Mouse (Mus musculus): ENCODE results near the gene Rpl5.
"Not testable (repeated sequence)": the region's sequence is repeated elsewhere in the genome, so short reads cannot be mapped to it uniquely, and the experiment has no call there.

Gene Rpl5

DNA sequence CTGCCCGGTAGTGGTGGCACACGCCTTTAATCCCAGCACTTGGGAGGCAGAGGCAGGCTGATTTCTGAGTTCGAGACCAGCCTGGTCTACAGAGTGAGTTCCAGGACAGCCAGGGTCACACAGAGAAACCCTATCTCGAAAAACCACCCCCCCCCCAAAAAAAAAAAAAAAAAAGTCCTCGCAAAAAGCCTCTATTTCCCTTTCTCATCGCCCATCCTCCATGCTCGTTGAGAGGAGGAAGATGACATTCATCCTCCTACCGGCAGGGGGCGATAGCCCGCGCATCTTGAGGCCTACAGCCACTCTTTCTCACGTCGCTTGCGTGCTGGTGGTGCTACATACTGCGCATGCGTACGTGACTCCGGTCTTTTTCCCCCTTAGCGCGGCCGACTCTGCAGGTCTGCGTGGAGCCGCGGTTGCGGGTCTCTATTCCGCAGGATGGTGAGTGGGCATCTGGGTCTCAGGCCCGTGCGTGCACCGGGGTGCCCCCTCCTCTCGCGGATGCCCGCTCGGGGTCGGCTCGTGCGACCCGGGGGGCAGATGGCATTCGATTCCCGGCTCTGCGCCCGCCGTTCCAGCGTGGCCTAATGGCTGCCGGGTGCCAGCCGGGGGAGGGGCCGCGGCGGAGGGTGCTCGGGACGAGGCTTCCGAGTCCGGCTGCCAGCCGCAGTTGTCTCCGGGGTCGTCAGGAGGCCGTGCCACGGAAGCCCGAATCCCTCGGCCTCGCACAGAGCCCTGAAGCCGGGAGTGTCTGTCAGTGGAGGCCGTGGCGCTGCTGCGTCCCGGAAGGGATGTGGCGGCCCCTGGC is at the start of gene Rpl5:
Gene Rpl5, plus strand, starts transcription at position 297 of the 808 bp plus-strand sequence.
- peak; percentile 93 for DNase-seq (ENCODE audit: low read depth, low spot score)

DNA sequence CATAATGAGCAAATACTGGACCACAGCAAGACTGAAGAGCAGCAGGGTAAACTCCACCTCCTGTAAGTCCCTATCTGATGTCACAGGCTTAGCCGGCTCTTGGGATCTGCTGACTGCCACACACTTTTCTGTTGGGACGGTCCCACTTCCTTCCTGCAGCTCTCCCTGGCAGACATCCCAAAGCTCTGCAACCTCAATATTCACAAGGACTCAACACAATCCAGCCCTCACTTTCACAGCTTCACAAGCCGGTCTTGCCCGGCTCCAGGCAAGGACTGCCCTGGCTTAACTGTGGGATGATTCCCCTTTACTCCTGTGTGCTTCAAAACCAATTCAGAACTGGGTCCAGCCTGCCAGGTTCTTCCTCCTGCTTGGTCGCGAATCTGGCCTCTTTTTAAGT is 46.5 kb upstream of the Rpl5 start:
- DNase-seq (ENCODE audit: low read depth, low spot score), result no peak

DNA sequence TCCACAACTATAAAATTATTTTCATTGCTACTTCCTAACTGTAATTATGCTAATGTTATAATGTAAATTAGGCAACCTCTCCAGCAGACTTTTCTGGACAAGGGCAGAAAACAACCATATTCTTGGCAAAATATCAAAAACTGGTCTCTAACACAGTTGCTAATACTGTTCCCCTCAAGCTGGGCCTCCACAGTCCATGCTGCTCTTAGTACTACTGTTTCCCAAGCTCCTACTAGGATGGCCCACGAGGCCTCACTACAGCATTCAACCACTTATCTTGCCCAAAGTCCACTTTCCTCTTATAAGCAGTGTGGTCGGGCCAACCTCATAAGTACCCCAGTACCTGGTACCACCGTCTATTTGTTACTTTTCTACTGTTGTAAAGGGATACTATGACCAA is 45.7 kb upstream of the Rpl5 start:
- no peak for DNase-seq (ENCODE audit: low read depth, low spot score)

DNA sequence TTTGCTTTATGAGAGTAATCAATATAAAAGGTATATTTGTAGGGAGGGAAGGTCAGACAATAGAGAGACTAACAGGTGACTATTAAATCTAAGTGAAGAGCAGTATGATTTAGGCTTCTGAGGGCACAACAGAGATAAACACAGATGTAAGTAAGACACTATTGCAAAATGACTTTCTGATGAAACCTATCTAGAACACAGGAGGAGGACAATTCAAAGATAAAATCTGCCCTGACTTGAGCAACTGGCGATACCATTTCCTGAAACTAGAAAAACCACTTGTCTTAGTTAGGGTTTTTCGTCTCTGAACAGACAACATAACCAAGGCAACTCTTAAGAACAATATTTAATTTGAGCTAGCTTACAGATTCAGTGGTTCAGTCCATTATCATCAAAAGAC is 44.8 kb upstream of the Rpl5 start:
- DNase-seq (ENCODE audit: low read depth, low spot score), result no peak

DNA sequence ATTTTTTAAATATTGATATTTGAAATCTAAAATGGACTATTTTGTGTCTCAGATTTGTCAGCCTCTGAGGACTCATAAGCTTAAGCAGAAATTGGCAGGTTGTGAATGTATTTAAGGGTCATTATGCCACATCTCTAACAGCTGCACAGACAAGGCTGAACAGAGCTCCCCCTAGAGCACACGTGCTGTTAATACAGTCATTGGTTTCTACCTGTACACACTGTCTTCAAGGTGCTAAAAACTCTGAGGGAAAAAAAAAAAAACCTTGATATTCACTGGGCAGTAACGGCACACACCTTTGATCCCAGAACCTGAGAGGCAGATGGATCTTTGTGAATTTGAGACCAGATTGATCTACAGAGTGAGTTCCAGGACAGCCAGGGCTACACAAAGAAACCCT is 41.3 kb upstream of the Rpl5 start:
- no peak for DNase-seq (ENCODE audit: low read depth, low spot score)

DNA sequence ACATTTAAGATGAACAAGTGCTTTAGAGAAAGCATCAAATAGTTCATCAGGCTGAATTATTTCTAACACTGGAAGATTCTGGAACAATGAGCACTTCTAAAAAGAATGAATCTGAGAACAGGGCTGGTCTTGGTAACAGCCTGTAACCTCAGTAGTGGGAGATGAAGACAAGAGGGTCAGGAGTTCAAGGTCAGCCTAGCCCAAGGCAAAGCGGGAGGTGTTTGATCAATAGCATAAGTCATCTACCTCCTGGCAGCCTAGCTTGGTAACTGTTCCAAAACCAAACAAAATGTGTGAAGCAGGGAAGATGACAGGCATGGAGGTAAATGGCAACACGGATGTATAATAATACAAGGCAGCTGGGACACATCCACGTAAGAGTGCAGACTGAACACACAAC is 36.3 kb upstream of the Rpl5 start:
- DNase-seq (ENCODE audit: low read depth, low spot score), result no peak

DNA sequence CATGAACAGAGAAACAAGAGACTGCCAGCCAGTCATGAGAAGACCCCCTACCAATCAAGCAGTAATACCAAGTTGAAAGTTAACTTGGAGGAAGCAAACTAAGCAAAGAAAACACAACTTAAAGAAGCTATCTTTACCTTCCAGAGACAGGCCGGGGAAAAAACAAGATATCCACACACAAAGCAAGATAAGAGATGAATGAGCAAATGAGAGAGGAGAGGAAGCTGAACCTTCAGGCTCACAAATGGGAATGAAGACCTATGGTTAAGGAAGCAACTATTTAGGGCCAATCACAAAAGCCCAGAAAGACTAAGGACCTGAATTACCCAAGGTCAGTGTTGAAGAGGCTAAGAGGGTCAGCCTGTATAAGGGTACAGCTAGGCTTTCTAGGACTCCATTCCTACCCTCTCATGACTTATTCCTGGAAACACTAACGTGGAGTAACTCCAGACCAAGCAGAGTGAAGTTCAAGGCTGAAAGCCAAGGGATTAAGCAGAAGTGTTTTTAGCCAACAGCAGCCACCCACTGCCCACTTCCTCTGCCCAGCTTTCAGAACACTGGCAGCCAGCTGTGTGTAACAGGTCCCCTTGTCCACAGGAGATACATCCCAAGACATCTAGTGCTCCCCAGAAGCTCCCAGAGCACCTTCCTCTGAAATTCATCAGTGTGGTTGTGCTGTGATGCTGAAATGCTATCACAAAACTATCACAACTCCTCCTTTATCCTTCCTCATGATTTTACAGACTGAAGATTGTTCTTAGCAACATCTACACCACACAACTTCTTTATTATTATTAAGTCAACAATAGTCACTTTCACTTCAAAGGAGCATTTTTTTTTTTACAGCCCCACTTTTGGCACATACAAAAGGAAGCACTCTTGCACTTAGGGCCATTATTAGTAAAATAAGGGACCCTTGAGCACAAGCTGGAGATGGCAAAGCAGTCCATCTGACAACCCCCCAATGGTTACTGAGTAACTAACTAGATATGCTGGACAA is 33.9 kb upstream of the Rpl5 start:
- no peak for DNase-seq (ENCODE audit: low read depth, low spot score)

DNA sequence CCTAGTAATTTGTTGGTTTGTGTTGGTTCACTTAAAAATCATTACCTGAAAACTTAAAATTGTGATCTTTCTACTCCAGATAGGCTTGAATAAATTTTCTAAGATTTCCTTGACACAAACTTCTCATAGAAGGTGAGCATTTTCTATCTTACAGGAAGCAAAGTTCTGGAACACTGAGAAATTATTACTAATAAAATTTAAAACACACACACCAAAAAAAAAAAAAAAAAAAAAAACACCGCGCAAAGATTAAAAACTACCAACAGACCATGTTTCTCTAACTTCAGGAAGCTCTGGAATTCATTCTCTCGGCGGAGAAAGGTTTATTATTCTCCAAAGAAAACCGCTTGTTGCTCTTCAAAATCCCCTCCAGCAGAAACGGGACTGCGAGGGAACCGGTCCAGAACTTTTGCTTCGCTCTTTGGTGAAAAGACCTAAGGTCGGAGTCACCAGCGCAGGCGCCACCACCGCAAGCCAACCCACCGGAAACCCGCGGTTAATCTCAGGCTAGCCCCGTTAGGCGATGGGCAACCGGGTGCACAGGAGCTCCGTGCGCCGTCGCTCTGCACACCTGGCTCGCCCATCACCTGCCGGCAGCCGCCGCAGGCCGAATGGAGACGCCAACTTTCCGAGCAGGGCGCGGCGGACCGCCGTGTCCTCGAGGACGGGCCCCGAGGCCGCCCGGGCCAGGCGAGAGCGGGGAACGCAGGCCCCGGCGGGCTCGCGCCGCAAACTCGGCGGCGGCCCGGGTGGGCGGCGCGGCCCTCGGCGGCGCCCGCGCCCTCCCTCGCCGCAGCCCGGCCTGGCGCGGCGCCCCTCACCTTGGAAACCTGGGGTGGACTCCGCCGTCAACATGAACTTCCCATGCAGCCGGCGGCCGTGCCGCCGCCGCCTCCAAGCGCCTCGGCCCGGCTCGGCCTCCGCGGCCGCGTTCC is 32.1 kb upstream of the Rpl5 start:
- DNase-seq (ENCODE audit: low read depth, low spot score), result no peak

DNA sequence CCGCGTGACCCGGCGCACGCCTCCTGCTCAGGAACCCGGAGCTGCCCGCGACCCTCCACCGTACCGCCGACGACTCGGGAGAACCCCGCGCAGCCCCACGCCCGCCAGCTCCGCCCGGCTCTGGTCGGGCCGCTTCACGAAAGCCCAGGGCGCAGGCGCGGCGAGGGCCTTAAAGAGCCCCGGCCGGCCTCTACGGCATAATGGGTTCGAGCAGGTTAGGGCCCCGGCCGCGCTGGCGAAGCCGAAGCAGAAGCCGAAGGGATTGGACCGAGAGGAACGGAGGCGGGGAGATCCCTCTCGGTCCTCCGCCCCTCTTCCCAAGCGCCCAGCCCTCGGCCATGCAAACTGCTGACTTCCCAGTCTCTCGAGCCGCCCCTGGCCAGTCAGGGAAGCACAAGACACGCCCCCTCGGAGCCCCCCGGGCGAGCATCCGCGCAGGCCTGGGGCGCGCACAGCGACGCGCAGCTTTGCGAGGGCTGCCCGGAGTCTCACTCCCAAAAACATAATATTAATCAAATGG is 31.3 kb upstream of the Rpl5 start:
- peak; percentile 70 for DNase-seq (ENCODE audit: low read depth, low spot score)

DNA sequence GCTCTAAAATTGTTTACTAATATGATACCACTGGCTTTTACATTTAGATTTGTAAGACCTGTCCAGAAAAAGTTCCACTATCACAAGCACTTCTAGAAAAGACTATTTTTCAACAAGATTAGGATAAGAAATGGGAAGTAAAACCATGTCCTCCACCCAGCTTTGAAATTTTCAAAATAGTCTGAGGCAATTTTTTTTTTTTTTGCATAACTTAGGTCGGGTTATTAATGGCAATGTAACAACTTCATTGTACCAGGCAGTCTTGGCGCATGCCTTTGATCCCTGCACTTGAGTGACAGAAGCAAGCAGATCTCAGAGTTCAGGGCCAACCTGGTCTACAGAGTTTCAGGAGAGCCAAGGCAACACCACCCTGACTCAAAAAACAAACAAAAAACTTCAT is 30.6 kb upstream of the Rpl5 start:
- DNase-seq (ENCODE audit: low read depth, low spot score), result no peak

DNA sequence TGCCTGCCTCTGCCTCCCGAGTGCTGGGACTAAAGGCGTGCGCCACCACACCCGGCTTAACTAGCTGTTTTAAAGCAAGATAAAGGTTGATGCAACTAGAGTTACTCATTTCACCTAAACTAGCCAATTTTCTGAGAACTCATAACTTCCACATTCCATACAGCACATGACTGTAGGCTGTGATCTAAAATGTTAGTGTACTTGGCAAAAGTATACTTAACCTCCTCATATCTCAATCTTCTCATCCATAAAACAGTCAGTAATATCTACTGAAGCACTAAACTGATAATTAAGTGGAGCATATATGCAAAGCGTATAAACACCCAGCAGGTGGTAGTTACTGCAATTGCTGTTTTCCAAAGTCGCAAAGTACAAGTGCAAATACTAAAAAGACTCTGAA is 27.0 kb upstream of the Rpl5 start:
- DNase-seq (ENCODE audit: low read depth, low spot score), result no peak

DNA sequence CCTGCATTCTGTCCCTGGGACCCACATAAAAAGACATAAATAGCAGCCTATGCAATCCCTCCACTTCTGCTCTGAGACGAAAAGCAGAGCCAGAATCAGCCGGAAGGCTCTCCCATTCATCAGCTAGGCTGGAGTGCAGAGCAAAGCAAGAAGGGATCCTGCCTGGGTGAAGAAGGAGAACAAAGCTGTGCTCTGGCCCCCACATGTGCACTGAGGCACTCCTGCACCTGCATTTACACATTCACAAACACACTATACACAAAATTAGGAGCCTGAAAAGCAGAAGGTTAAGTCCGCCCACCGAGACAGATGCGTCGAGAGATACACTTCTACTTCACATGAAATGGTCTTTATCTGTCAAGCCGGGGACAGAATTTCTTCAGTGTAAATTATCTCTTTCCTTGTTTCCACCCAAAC is 26.4 kb upstream of the Rpl5 start:
- DNase-seq (ENCODE audit: low read depth, low spot score), result peak; percentile 34

DNA sequence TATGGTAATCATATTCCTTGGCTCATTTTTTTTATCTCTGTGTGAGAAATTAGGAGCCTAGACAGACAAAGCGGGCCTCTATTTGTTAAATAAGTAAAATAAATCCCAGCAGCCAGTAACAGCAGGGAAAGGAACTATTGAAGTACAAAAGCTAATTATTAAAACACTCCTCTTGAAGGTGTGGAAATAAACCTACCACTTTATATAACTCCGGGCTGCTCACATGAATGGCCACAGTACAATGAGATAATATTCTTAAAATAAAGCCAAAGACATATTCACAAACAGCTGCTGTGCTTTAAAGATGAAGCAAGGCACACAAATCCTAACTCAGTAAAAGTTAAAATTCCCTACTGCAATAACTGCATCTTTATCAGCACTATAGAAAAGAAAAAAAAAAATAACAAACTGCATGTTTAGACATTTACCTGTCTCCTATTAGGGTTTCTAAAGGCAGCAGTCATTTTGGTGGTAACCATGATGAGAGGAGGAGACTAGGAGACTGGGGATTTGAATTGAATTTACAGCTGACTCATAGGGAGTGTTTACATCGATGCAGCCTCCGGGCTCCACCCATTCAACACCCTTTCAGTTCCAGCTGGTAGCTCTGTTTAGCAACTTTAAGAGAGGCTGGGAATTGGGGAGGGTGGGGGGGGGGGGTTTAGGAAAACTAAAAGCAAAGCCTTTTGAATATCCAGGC is 25.6 kb upstream of the Rpl5 start, which contains the start of gene Evi5:
Gene Evi5, minus strand, starts transcription at position 547 of the 700 bp plus-strand sequence.
- DNase-seq (ENCODE audit: low read depth, low spot score), result peak; percentile 38

DNA sequence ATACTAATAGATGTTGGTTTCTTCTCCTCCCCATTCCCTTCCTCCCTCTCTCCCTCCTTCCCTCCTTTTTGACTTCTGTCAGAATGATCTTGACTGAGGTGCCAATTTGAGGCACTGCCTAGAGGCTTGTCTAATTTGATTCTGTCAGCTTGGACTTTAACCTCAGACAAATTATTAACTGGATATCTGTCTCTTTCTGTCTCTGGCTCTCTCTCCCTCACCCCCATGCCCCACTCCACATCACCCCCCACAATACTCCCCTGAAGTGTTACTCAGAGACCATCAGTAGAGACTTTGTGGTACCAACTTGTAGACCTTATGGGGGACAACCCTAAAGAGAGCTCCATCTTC is 25.1 kb upstream of the Rpl5 start:
- DNase-seq (ENCODE audit: low read depth, low spot score), result no peak

DNA sequence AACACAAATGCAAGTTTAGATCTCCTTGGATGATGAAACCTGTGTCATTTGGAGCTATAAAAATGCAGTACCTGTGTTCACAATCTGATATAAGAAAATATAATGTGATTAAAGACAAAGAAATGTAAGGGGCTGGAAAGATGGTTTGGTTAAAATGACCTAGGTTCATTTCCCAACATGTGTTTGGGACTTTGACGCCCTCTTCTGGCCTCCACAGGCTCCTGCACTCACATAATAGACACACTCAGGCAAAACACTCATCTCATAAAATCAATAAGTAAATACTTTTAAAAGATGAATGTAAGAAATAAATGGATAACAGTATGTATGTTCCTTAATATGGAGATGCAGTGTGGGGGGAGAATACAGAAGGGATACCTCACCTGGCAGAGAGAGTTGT is 23.2 kb upstream of the Rpl5 start:
- no peak for DNase-seq (ENCODE audit: low read depth, low spot score)

DNA sequence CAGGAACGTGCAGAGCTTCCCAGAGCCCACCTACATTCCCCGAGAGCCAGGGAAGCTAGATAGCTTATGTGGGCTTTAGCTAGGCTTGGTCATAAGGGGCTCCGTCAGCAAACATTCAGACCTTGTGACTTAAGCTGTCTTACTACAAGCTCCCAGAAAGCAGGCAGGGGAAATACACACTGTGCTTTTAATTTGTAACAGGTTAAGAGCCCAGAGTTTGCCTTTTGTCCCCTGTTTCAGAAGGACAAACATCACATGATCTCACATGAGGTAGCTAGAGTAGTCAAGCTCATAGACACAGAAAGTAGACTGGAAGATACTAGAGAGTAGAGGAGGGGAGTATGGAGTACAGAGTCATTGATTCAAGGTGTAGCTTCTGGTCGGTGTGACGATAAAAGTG is 19.6 kb upstream of the Rpl5 start:
- DNase-seq (ENCODE audit: low read depth, low spot score), result no peak

DNA sequence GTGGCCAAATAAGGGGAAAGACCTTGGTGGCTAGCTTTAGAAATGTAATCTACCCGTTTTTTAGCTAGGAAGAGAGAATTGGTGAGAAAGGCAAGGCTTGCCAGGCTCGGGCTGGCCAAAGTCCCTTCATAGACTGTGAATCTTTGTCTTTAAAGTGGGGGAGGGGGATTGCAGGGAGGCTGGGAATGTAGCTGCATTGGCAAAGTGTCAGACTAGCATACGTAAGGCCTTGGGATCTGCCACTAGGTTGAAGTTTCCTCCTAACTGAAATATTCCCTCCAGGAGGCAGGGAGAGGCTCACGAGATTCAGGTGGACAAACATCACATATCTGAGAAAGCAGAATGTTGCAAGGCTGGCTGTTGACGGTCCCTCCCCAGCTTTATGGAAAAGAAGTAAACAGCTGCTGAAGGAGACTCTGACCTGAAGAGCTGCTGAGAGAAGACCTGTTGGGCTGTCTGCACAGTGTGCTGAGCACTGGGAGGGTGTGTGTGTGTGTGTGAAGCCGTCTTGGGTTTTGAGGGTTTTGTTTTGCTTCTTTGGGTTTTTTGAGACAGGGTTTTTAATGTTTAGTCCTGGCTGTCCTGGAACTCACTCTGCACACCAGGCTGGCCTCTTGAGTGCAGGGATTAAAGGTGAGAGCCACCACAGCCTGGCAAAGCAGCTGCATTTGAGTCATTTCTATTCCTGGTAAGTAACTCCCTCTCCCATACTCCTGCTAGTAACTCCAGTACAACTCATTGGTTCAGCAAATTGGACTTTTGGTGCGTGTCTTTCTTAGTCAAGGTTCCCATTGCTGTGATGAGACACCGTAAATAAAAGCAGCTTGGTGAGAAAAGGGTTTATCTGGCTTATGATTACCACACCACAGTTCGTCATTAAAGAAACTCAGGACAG is 10.1 kb upstream of the Rpl5 start:
- no peak for DNase-seq (ENCODE audit: low read depth, low spot score)

DNA sequence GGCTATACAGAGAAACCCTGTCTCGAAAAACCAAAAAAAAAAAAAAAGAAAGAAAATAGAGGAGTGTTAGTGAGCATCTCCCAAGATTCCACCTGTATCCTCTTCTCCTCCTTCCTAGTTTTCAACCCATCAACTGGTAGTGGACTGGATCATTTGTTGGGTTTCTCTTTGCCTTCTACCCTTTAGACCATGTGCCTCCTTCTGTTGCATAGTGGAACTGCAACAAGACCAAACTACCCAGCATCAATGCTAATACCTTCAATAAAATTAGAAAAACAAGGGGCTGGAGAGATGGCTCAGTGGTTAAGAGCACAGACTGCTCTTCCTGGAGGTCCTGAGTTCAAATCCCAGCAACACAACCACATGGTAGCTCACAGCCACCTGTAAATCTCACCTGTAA is 8.8 kb upstream of the Rpl5 start:
- not testable (repeated sequence) for DNase-seq (ENCODE audit: low read depth, low spot score)

DNA sequence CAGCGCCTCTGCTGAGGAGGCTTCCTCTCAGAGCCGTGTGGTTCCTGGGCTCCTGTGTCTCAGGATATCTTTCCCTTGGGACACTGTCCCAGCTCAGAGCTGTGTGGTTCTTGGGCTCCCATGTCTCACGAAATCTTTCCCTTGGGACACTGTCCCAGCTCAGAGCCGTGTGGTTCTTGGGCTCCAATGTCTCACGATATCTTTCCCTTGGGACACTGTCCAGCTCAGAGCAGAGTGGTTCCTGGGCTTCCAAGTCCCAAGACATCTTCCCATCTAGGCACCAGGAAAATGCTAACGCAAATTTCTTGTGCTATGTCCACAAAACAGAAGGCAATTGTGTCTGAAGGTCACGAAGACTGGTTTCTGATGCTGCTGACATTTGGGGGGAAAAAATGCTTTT is 5.6 kb upstream of the Rpl5 start:
- DNase-seq (ENCODE audit: low read depth, low spot score), result no peak

DNA sequence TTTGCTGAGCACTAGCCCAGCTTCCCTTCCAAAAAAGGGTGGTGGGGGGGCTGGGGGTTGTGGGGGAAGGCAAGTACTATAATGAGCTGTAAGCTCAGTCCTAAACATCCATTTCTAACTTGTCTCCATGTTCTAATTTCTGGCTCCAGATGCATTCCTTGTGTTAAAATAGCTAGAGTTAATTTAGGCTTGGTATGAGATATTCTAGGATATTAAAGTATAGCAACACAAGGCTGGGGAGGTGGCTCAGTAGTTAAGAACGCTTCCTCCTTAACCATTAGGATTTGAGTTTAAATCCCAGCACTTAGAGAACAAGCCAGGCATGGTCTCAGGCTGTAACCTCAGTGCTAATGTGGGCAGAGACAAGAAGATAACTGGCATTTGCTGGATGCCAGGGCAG is 4.0 kb upstream of the Rpl5 start:
- peak; percentile 64 for DNase-seq (ENCODE audit: low read depth, low spot score)

Measured in telencephalon, adult 2 months (tissue).